Mouse (Mus musculus) R1 (cell line): Measurements from ENCODE around the gene Rfx4.

Source experiments
- DNase-seq: peaks from one replicate; pipeline ENCODE4 v3.0.0-alpha.2; 2018; ENCODE audit warnings: low read depth, low spot score

Rfx4 gene

DNA sequence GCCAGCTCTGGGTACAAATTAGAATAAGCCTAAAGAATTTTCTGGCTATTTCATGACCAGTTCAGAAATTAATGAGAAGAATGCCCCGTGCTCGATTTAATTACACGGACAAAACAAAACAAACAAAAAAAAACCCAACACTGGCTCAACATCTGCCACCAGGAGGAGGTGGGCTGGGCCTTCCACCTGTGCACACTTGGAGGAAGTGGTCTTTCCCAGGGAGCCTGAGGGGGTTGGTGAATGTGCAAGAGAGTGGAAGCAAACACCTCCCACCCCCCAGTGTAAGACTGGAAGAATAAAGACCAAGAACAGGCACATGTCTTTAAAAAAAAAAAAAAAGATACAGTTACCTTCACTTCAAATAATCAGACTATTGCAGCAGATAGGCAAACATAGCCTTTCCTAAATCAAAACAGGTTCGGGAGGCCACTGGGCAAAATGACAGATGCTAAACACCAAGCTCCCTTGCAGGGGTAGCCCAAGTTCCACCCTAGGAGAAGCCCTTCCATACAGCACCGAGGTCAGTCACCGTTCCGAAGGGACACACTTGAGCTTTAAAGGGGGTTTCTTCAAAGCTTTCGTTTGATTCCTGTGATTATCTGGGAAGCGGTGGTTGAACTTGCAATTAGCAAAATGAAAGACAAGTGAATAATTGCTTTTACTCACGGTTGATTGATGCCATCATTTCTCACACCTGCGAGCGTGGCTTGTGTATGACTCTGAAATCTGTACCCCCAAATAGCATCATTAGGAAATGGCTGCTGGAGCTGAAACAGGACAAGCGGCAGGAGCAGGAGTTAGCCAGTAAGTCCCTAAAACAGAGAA is 103.9 kb downstream of the Rfx4 start:
- no peak for DNase-seq

DNA sequence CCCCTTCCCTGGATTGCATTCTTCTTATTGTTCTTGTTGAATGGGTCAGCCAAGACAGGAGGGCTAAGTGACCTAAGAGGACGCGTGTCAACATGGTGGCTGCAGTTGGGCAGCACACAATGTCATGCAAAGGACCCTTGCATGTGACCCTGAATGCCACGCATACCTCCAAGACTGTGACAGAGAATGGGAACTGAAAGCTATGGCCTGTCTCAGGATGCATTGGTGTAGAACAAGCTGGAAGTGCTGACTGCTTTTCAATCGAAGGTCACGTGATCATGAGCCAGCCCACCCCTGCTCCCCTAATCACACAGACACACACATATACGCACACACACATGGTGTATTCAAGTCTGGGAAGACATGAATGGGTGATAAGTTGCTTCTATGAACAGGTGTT is 107.6 kb downstream of the Rfx4 start:
- peak; percentile 38 for DNase-seq

DNA sequence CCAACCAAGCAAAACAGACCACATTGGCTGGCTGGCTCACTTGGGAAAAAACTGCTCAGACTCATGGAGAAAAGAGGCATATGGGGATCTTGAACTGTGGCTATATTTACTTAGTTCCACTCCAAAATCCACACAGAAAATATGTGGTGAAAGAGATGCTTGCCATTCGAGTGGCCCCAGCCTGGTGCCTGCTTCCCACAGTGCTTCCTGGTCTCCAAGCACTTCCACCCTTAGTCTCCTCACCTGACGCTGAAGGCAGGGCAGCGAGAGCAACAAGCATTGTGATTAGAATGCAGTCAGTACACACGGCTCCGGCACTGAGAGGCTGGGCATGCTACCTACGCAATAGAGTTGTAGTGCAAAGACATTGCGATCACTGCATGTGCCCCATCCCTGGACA is 111.7 kb downstream of the Rfx4 start:
- DNase-seq, result no peak

DNA sequence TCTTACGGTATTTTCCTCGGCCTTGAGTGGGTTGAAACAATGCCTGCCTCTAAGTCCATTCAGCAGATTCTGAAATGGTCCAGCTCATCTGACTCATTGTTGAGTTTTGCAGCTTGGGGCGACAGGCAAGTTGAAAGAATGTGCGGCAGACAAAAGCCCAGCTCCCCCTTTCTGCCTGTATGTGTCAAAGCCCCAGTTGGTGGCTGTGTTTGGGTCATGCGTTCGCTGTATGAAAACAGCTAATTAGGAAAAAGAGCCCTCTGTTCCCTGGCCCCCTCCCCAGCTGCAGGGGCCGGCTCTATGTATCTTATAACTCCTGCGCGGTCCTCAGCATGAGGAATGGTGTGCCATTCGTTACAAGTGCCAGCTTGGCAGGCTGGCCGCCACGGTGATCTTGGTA is 115.4 kb downstream of the Rfx4 start:
- DNase-seq, result no peak

DNA sequence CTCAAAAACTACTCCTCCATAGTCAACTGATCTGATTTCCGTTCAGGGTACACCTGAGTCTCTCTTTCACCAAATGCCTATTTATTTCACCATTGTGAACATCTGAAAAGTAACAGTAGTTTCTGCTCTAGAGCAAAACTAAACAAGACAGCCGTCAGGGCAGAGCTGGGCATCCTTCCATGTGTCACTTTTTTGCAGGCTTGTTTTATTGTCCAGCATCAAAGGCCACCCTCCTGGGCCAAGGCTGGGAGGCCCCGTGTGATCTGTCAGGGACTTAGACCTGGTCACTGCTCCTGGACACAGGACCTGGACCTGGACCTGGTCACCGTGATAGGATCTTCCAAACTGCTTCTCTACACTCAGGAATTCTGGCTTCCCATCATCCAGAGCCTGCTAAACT is 116.1 kb downstream of the Rfx4 start:
- DNase-seq, result no peak

DNA sequence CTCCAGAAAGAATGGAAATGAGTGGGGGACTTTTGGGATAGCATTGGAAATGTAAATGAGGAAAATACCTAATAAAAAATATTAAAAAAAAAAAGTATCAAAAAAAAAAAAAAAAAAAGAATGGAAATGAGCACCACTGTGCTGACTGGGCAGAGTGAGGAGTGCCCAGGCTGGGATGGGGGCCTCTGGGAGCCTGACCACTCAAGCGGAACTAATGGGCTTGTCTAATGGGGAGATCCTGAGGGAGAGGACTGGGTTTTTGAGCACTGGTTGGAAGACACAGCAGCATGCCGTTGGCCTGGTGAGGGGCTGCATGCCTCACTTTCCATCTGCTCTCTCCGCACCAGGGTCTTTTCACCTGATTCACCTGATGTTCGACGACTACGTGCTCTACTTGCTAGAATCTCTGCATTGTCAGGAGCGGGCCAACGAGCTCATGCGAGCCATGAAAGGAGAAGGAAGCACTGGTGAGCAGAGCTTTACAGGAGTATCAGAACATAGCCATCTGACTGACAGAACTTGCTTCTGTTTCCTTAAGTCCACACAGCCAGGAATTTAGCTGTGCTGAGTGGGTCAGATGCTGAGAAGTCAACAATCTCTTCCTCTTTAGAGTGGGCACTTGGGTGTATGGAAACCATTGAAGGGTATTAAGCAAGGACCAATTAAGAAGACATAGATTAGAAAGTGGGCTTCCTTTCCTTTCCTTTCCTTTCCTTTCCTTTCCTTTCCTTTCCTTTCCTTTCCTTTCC is 124.1 kb downstream of the Rfx4 start:
- no peak for DNase-seq

DNA sequence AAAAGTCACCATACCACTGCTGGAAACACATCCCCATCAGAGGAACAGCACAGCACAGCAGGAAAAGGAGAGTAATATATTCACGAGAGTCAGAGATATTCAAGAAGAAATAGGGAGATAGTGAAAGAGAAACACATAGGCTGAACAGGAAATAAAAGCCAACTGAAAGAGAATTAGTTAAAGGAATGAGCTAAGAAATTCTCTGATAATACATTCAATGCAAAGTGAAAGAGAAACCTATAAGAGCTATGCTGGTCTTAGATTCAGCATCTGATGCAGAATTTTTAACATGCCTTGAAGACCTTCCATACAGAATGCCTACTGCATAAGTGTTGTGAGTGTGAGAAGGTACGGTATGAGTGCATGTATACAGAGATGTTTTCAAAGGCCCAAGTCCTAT is 126.7 kb downstream of the Rfx4 start:
- DNase-seq, result no peak

DNA sequence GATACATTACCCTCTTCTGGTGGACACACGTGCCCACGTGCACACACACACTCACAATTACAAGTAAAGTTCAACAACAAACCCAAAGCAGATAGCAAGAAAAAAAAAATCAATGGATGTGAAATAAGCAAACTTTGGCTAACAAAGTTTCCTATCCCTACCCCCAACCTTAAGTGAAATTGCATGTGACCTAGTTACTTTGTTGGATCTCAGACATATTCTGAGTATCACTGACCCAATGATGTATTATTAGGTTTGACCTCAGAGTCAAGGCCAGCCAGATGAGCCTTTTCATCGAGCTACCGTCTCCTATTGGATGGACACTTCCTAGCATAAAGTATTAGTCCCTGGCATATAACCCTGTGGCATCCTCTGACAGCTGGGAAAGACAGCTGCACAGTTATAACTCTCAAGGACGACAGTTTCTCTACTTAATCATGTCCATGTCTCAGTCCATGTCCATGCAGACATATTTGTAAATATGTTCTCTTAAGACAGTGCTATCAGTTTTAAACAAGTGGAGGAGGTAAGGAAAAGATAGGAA is 129.6 kb downstream of the Rfx4 start:
- no peak for DNase-seq

DNA sequence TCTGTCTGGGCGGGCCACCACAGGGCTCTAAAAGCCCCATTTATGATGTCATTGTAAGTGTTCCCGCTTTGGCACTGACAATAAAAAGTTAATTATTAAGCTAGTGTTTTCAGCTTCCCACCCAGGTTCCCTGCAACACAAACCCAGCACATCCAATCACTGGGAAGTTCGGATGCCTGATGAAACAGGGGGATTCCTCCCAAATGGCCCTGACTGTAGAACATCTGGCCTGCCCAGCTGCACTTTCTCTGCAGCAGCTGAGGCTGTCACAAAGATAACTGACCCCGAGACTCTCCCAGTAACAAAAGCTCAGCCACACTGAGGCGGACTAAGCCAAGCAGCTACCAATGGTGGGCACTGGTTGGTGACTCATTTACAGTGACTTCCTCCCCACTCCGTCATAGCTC is 130.4 kb downstream of the Rfx4 start:
- peak; percentile 28 for DNase-seq

DNA sequence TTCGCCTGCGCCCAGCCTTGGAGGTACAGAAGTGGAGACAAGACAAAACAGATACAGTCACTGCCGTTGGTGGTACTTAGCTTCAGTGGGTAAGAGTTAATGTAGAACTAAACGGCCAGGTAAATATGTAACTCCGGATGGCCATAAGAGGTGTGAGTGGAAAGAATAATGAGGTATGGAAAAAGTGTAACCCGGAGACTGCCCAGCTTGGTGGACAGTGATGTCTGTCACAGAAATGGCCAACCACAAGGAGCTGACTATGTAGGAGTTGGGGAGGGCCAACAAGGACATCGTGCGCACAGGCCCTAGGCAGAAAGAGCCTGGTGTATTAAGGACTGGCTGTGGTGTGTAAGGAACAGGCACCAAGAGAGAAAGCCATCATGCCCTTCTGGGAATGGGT is 130.9 kb downstream of the Rfx4 start:
- DNase-seq, result no peak

DNA sequence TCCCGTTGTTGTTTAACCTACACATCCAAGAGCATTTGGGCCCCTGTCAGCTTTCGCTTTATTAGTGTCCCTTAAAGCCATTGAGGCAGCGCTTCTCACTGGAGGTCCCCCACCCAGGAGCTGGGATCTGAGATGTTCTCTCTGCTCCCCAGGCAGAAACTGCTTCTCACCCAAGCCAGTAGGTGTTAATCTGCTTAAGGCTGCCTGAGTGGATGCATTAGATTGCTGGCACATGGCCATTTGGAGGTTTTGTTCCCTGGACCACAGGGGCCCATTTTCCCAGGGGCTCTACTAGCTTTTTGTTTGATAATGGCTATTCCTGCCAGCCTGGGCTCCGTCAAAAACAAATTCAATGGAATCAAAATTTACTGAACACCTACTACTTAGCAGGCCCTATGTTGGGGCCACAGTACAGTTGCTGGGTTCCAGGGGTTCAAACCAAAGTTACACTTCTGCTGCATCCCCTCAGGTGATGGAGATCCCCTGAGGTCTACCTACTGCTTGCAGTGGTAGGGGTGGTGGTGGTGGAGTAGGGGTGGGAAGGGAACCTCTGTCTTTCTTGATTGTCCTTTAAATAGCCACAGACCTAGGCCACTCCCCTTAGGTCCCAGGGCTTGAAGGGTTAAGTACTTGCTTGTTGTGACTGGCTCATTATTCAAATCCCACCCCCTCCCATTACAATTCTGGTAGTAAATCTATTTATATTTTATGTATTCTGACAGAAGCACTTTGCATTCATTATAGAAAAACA is 133.4 kb downstream of the Rfx4 start:
- no peak for DNase-seq

DNA sequence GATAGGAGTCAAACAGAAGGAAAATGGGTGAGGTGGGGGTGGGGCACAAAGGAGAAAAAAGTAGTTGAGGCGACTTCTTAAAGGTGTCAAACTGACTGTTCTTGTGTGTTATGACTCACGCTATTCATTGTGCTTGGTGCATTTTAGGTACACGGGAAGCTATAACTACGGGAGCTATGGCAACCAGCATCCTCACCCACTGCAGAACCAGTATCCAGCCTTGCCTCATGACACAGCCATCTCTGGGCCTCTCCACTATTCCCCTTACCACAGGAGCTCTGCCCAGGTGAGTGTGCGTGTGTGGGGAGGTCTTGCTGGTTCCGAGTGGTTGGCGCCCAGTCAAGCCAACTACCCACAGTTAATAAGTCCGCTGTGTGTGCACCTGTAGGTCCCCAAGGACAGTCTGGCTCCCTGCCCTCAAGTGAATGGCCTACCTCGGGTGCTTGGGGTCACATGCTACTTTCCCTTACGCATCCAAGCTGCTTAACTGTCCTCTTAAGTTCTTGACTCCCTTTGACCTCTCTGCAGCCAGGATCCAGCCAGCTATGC is 140.0 kb downstream of the Rfx4 start:
- DNase-seq, result no peak

DNA sequence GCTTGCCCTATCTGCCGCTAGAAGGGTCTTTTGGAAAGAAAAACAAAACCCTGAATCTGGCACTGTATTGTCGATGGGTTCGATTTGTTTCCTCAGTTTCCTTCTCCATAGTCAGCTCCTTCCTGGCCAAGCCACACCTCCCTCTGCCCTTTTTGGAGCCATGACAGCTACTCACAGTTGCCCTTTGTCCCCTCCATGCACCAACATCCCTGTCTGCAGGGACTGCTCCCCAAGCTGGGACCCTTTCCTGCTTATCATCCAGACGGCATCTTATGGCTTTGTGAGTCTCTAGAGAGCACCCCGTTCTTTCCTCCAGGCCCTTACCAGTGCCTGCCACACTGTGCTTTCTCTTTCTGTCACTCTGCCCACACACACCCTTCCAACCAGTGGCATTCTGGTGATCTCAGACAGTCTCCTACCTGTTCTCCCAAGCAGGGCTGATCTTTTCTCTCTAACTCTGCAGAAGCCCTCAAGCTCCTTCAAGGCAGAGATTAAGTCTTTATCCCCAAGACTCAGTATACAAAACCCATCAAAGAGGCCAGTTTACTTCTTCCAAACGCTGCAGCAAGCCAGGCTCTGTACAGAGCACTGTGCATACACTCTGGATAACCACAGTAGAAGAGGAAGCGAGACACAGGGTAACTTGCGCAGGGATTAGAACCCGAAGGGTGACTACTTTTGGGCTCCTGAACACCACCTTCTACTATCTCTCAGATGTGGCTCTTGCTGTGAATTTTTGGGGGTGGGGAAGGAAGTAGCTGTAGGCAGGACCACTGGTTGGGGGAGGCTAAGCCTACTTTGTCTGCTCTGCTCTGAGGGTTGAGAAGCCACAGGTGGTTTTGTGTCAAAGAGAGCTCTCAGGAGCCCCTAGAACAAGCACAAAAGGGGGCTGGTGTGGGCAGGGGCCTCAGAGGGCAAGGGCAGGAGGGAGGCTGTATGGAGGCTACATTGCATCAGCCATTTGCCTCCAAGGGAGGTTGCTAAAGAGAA is 141.4 kb downstream of the Rfx4 start:
- no peak for DNase-seq

DNA sequence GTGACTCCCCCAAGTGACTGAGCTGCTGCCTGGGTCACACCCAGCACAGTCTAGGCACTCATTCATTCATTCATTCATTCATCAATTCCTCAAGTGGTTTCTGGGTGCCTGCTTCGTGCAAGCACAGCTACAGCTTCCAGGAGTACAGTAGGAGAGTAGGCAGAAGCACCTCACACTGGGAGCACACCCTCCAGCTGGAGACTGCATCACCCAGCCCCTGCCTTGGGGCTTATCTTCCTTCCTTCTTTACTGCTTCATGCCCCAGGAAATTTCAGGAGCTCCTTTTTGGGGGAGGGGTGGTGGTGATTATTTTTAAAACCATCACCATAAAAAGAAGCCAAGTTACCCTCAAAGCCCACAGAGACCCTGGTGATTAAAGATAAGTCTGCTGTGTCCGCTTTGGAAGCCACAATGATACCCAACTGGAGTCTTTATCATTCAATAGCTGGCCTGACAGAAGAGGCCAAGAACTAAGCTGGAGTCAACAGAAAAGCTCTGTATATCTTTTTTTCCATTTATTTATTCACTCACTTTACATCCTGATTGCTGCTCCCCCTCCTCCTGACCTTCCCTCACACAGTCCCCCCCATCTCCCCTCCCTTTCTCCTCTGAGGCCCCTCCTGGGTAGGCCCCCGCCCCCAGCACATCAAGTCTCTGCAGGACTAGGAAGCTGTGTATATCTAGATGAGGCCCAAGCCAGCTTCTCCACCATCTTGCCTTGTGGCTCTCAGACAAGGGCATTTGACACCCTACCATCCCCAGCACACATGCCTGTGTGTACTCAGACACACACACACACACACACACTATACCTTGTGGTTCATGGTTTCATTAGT is 142.5 kb downstream of the Rfx4 start:
- no peak for DNase-seq

DNA sequence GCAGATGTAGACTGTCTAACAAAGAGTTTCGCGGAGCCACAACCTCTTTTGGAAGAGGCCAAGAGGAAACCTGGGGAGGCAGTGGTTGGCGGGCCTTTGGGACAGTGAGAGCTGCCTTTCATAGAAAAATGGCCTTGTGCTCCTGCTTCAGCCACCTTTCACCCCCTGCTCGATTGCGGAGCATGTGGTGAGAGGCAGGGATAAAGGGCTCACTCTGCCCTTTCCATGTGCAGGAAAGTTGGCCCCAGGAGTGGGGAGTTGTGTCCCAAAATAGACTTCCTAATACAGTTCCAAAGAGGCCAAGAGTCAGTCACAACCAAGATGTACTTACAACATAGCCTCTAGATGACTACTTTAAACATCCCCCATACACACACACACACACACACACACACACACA is 145.8 kb downstream of the Rfx4 start:
- no peak for DNase-seq

DNA sequence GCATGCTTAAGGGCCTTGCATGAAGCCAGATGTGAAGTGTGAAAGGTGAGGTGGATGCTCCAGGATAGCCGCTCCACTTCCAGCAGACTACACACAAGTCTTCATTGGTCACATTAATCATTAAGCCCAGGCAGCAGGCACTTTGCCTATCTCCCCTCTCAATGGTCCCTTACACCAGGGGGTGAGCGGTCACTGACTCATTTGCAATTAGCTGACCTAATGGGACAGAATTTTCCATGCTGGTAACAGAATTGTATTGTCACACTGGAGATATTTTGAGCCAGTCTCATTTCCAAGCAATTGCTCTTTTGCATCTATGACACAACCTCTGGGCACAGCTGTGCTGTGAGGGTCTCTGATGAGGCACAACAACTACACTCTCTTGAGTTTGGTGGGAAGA is 146.4 kb downstream of the Rfx4 start:
- DNase-seq, result no peak

DNA sequence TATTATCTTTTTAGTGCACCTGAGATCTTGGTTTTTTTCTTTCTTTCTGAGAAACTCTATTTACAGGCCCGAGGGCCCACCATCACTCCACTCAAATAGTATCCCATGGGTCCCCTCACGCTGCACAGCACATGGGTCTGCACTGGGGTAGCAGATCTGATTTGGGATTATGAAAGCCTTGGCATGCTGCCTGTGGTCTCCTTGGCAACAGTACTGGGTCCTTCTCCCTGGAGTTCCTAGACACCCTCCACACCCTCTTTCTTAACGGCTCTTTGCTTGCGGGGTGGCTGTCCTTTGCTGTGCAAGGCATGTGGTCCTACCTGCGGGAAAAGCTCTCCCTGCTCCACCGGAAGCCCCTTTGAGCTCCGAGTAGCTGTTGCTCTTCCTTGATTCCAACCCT is 147.4 kb downstream of the Rfx4 start:
- peak; percentile 33 for DNase-seq

DNA sequence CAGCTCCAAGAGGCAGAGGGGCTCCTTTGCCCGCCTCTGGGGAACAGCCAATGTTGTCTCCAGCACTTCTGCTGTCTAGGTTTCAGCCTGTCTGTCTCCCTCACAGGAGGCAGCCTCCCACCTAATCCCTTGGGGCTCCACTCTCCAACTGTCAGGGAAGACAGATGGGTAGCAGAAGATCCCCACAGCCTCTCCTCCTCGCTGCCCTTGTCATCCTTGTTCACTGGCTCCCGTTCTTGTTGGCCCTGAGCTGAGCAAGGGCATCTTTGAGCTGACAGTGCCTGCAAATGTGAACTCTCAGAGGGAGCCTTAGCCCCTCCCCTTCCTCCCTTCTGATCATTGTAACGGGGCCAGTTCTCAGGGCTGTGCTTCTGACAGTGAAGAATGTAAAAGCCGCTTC is 147.9 kb downstream of the Rfx4 start:
- DNase-seq, result peak; percentile 41

DNA sequence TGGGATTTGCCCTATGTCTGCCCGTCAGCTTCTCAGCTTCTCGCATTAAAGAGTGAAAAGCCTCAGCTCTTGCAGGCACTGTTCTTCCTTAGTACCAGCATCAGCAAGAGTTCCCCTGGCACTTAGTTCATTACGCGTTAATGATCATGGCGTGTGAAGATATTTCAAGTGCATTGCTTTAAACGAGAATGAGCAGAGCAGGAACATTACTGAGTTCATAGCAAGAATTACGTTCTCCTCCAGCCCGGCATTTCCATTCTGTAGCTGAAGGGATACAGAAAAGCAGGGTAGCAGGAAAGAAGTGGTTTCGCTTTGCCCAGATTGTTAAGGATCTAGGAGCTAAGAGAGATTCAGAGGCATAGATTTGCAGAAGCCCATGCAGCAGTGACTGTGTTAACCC is 151.0 kb downstream of the Rfx4 start:
- DNase-seq, result no peak

DNA sequence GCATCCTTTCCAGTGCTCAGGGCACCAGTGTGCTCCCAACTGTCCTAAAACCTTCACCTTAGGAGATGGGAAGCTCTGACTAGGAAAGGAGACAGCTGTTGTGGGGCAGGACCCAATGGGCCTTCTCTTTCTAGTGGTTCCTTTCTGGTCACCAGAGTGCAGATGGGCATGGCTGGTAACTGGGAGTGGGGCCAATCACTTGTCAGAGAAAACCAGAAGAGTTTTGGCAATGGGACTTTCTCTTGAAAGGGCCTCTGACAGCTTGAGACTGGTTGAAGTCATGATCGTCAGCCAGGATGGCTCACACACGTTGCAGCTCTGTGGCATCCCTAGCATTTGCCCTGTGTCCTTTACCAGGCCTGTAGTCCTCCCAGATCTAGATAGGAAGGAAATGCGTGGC is 152.1 kb downstream of the Rfx4 start:
- no peak for DNase-seq
